Mouse (Mus musculus) thymus, postnatal 4 days (tissue): ENCODE data around the gene Camkmt.
A peak's percentile ranks its signal among the peaks of the same experiment; 100 is the strongest.

Experiments used
- DNase-seq: peaks from one replicate; pipeline ENCODE4 v3.0.0; 2021

Camkmt gene

DNA sequence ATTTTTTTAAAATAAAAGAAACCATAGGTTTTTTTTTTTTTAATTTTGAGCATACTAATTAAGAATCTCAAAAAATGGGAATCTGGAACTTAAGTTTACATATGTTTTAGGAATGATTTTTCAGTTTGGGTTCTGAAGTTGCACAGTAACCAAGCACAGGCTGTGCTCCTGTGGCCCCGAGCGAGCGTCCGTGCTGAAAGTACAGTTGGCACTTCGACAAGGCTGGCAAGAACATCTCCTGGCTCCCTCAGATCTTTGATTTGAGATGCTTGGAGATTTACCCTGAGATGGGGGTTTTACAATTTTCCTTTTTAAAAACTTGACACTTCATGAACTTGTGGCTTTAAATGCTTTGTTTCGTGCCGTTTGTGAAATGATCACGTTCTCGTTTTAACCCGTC, 218.7 kb downstream of the Camkmt start:
- DNase-seq = no peak

DNA sequence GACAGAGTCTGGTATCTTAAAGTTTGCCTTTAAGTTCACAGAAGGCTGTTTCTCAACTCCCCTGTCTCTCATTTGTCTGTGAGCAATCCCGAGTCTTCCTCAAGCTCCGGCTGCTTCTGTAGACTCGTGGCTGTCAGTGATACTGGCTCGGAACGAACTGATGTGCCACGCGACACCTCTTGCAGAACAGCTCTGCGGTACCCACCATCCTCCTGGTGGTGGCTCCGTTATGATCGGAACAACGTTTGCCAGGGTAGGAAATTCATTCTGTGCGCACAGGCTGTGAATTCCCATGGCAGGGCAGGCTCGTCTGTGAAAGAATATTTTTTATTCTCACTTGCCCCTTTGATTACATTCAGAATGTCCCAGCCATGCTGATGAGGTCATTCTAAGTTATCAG, 221.0 kb downstream of the Camkmt start:
- no peak for DNase-seq

DNA sequence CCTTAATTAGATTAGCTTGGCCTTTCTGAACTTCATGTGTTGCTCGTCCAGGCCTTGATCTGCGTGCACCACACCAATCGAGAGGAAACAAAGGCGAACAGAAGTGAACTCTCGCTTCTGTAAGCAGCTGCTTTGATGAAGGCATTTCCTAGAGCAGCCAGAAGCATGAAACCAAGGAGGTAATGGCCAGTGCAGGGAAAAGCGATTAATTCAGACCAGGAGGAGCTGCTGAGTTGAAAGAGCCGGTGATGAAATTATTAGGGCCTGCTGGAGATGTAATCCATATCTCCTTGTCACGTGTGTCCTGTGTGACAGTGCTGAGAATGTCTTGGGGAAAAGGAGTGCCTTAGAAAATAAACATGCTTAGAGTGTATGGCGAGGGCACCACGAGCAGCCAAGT, 228.0 kb downstream of the Camkmt start:
- no peak for DNase-seq

DNA sequence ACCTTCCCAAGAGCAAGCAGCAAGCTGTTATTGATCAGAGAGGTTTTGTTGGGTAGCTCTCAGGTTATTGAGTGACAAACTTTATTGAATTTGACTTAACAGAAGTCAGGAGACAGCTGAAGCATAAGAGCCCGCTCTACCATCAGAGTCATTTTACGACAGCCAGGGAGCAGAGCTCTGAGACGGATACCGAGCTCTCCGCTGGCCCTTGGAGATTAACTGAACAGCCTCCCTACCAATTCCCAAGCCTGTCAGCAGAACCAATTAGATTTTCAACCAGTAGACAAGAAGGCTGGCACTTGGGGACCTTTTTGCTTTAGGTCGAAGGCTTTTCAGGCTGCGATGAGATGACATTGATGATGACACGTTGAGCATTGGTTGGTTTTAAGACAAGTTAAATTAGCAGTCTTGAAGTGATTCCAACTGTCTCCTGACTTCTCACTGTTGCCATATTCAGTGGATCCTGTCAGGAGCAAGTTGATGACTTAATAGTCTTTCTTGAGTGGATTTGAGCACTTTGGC, 229.5 kb downstream of the Camkmt start:
- no peak for DNase-seq

DNA sequence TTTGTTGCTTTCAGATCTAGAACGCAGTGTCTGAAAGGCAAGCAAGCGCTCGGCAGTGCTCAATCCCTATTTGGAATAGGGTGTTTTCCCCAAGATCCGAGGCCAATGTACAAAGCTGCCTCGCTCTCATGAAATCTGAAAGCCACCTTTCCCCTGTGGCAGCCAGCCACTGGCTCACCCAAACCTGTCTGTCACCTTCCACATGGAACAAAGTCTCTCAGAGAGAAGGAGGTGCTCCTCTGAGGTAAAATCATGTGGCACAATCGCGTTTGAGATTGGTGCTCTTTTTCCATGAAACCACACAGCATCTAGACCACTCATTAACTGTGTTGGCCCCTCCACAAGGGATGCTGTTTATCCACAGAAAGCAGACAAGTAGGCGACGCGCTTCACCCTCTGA, 238.5 kb downstream of the Camkmt start:
- no peak for DNase-seq

DNA sequence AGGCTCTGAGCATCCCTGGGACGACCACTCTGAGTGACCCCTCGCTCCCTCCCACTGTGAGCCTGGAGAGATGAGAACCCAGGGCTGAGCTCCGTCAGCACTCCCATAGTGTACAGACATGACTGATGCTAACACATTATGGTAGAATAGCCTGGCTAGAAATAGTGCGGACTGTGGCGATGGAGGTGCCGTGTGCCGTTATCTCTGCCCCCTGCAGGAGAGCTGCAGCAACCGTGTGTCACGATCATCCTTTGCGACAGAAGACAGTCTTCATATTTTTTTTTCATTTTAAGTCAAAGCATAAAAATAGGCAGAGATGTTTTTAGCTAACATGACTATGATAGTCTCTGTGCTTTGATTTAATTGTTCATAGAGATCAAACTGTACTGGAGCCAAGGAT, 245.1 kb downstream of the Camkmt start:
- DNase-seq = no peak

DNA sequence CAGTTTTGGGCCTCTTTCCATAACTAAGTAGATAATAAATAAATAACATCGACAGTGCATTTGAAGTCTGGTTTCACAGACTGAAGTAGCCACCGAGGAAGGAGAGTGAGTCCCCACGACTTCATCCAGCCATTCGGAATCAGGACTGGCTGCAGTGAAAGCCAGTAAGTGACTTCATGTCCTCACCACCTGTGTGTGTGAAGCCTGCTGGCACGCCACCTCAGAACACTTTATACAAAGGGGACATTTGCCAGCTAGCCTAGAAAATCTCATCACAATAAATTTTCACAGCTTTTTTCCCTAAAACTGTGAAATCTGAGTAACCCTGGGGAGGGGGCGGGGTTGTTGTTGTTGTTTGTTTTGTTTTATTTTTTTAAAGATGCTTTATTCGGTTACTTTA, 247.3 kb downstream of the Camkmt start:
- DNase-seq = no peak

DNA sequence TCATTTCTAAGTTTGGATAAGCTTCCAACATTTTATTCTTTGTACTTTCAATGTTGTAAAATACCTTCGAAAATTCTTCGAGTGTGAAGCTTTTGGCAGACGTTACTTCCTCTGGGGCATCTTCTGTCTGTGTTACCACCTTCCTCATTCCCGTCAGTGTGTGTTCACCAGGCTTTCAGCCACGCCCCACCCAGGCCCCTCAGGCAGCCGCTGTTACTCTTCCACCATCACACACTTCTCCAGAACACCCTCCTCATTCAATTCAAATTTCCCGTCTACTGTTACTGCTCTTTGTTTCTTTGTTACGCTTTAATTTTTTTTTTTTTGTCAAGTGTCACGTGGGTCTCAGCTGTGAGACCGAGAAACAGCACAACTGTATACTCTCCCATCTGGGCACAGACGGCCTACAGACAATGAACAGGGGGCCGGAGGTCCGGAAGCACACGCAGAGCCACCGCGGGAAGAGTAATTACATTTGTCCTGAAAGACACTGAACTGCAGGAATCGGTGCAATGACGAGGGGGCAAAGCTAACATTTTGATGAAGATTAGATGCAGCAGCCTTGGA, 250.9 kb downstream of the Camkmt start:
- DNase-seq = no peak

DNA sequence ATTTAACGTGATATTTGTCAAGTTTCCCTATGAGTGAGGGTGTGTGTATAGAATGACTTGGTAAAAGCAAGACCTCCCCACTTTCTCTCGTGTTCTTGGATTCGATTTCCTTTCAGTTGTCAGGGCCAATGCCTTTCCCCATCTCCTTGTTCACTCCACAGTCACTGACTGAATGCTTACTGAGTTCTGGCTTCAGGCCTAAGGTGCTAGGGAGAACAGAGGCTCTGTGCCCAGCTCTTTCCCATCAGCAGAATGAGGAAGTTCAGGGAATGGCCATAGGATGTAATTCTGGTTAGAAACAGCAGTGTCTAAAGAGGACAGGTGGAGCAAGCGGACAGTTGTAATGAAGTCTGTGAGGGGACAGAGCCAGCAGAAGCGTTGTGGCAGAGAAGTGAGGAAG, 252.1 kb downstream of the Camkmt start:
- DNase-seq = no peak

DNA sequence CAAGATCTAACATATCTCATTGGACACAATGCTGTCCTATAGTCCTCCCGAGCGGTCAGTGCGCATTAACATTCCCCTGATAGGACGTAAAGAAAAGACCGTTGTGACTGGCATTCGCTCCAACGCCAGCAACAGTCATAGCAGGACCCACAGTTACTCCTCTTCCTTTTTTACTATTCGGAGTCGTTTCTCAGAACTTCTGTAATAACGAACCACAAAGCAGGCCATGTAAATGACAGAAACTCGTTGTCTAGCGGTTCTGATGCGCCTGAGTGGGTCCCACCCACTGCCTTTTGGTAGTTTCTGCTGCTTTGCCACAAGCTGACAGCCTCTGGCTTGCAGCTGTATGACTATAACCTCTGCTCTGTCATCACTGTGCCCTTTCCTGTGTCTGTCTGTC, 253.1 kb downstream of the Camkmt start:
- DNase-seq = no peak

DNA sequence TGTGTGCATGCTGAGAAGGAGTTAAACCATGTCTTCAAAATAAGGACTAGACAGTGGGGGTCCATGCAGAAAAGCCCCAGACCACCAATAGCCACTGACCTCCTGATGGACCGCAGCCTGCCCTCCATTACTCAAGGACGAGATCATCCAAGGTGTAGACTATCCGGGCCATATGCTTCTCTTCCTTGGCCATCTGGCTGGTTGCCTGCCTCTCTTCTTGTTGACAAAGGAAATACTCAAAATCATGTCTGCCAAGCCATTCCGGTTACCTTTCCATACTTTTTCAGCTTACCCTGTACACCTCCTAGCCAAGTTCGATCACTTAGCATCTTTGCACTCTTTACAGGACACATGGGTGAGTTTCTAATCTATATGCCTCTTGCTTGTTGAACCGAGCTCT, 256.3 kb downstream of the Camkmt start:
- no peak for DNase-seq

DNA sequence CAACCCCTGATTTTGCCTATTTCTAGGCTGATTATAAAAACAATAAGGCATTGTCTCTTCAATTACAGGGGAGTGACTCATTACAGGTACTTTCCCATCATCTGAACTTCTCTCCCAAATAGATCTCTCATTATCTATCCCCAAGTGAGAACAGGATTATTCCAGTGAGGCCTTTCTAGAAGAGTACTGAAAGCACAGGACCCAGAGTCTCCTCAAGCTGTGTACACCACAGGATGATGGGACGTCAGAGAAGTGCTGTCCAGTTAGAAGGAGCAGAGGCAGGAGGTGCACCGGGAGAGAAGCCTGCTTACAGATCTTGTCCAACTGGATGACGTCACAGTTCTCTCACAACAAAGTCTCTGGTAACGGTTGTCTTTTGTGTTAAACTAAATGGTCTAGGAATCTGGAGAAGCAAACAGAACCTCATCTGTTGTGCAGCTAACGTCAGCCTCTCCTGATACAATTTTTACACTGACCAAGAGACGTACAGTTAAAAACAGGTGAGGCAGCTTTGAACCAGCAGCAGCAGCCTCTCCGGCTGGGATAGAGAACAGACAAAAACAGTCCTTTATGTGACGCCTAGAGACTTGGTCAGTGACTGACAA, 259.1 kb downstream of the Camkmt start:
- DNase-seq = no peak

DNA sequence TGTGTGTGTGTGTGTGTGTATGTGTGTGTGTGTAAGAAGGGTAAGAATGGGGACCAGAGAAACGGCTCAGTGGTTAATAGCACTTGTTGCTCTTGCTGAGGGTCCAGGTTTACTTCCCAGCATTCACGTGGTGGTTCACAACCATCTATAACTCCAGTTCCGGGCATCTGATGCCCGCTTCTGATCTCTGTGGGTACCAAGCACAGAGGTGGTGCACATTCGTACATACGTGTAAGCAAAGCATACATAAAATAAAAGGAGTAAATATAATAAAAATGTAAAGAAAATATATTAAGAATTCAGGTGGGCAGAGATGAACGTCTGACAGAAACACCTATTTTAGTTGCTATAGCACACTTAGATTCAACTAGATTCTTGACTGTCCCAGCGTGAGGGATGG, 260.9 kb downstream of the Camkmt start:
- no peak for DNase-seq

DNA sequence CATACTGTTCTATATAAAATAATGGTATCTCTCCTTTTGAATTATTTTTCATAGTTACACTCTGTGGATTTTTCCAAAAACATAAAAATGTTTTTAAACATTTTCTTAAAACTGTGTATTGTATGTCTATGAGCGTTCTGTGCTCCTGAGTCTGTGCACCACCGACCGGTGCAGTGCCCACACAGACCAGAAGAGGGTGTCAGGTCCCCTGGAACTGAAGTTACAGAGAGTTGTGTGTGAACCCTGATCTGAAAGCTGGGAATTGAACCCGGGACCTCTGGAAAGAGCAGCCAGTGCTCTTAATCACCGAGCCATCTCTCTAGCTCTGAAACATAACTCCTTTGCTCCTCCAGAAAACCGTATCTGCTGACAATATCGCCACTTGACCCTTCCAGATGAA, 262.4 kb downstream of the Camkmt start:
- peak; percentile 13 for DNase-seq

DNA sequence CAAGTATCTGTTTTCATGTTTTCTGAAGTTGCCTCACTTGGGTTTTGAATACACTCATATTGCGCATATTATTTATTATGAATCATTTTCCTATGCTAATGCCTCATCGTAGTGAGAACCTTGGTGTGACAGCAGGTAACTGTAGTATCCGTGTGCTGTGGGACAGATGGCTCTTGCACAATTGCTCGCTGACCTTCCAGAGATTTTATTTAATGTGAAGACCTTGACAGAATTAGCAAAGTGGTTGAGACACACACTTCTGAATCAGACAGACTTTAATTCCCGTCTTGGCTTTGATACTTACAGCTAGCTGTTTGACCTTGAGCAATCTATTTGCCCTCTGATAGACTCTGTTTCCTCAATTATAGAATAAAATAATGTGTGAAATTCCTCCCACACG, 262.8 kb downstream of the Camkmt start:
- no peak for DNase-seq

DNA sequence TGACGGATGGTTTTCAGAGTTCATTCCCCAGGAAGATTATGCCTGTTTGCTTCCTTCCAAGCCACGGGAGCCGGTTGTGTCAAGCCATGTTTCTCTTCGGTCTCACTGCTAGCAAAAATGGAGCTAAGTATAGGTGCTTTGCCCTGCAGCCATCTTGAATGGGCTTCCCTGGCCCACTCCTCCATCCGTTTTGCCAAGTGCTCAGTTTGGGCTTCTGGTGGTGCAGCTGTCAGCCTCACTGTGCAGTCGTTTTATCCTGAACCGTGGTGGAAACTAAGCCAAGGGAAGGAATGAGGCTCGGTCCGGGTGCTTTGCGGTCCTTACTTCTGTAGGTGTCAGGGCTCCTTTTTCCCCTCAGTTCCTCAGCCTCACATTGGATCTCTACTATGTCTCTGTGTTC, 263.3 kb downstream of the Camkmt start:
- no peak for DNase-seq

DNA sequence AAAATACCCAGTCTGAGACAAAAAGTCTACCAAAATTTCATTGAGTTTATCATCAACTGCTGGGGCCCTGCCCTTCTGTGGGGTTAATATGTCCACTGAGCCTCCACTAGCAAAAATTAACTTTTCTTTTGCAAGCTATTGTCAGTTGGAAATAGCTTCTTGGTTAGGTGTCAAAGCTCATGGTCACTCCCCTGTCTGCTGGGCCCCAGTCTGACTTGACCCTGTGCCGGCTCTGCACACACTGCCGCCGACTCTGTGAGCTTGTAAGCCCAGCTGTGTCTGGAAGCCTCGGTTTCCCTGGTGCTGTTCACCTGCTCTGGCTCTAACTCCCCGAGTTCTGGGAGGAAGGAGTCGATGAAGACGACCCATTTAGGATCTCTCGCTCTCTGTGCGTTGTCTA, 265.0 kb downstream of the Camkmt start:
- DNase-seq = no peak

DNA sequence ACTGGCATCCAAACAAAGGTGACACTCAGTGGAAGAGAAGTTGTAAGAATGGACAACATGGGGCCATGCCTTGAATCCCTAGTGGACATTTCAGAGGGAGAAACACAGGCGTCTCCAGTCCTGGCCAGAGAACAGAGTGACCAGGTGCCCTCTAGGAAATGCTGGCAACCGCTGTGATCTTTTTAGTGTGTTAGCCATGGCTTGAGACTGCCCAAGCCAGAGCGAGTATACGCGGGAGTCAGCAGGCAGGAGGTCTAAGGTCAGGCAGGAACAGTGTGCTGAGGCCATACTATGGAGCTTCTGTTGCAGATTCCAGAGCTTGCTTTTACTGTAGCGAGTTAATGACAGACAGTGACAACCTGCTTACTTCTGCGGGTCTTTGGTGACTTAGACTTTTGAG, 270.7 kb downstream of the Camkmt start:
- DNase-seq = no peak

DNA sequence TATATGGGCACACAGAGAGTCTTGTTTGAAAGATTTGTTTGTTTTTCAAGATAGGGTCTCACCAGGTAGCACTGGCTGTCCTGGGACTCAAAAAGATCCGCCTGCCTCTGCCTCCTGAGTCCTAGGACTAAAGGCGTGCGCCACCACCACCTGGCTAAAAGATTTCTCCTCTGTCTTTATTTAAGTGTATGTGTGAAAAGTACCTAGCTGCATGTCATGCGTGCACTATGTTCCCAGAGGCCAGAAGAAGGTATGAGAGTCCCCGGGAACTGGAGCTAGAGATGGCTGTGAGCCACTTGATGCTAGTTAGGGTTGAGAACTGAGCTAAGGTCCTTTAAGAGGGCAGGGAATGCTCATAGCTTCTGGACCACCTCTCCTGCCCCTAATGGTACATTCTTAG, 277.0 kb downstream of the Camkmt start:
- DNase-seq = no peak

DNA sequence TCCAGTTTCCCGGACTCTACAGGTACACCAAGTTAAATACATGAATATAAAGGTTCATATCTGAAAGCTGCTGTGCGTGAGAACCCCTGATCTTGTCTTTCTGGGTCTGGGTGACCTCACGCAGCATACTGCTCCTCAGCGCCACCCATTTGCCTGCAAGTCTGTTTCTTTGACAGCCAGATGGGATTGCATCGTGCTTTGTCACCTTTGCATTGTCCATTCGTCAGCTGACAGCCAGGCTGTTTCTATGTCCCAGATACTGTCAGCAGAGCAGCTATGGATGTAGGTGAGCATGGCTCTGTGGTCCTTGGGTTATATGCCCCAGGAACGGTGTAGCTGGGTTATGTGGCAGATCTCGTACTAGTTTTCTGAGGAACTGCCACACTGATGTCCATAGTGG, 278.4 kb downstream of the Camkmt start:
- DNase-seq = no peak

DNA sequence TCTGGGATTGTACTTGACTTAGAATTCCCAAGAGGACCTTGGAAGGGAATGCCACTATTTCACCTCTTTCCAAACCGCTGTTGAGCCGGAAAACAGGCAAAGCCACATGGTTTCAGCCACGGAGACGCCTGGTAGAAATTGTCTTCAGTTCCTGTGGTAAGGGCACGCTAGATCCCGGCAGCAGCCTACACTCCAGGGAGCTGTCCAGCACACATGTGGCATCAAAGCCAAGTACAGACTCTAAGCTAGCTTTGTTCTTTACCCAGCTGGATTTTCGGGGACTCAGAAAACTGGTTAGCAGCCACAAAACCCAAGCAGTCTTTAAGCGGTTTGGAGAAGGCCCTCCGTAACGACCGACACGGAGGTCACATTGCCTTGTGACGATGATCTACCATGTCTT, 281.7 kb downstream of the Camkmt start:
- no peak for DNase-seq

DNA sequence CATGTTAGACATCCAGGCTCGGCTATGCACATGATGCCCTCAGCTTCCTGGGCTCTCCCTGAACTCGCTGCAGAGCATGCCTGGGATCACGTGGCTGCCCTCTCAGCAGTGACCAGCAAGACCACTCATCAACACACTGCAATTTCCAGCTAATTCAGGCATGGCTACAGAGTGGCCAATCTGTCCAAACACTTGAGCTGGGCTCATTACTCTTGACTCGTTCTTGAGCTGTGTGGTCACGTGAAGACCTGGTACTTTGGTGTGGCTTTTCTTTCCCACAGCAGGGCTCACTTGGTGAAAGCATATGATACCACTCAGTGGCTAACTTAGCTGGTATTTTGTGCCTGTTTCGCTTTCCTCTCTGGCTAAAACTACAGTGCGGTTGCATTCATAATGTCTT, 282.2 kb downstream of the Camkmt start:
- no peak for DNase-seq

DNA sequence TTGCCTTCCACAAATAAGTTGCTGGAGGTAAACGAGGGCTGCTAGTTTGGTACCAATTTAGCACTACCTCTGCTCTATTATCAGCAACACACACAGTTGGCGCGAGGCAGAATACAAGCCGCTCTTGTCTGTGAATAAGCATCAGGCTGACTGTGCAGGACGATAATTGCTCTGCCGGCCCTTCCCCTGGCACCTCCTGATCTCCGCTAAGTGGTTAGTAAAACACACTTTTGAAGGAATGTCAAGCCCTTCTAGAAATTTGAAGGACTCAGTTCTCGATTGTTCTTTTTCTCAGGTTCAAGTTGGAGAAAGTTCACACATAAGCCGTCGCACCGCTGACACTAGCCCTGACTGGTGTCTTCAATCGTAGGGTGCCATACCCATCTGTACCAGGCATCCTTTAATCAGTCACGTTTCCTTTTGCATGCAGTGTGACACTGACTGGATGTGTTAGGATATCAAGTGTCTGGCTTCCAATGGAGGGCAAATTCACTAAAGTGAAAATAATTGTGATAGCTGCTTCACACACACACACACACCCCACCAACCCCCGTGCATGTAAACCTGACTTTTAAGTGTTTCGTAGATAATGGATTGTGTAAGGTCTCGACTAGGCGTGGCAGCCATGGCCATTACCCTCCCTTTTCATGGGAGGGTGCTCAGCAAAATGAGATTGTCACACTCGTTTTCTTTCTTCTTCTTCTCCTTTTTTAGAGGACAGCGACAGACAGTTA, 283.9 kb downstream of the Camkmt start:
- DNase-seq = no peak

DNA sequence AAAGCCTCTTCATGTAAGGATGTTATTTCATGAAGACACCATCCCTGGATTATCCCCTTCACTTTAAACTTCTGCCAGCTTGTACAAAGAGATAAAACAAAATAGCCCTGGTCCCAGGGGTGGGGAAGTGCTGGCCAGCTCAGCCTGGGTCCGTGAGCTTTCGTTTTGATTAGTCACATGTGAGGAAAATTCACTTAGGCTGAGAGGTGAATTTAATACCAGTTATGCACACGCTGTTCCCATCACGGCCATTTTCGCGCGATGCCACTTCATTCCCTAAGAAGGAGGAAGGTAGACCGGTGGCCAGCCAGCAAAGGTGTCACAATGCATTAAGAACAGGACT, 284.5 kb downstream of the Camkmt start:
- no peak for DNase-seq

DNA sequence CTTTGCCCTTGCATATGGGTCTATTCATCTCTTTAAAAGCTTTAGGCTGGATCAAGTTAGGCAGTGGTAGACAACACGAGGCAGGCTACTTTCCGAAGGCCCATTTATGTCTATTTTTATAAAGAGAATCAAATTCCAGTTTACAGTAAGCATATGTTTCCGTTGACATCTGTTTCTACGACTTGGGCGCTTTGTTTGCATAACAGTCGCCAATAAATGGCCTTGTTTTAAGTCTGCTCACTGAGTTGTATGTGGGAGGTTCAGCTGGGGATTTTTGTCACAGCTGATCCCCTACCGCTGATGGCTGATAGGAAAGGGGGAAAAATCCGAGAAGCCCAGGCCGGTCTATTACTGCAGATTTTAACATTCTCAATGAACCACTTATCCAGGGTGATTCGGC, 285.2 kb downstream of the Camkmt start:
- no peak for DNase-seq
